Mouse (Mus musculus) MEL (cell line): ENCODE results near the gene Mnd1. TPM values are rescaled to one million over a fixed set of nuclear protein-coding genes. Genes with fewer than 3 reads are reported as not detected.

ENCODE experiments used
- DNase-seq: peaks from one replicate; pipeline ENCODE4 v3.0.0; 2011; ENCODE audit warnings: low read depth, low spot score
- H3K27ac ChIP-seq: 2 replicates; pipeline ENCODE4 v1.5.1; 2012; ENCODE audit warnings: low read depth, mild to moderate bottlenecking, control low read depth, low read length, moderate library complexity; ENCODE audit not compliant: control insufficient read depth
- H3K27me3 ChIP-seq, 2 experiments: fragments of 150-350 bp in 1 of 2; sonication (generic) in 1 of 2; 2 replicates each; pipeline ENCODE4 v1.6.1; 2012; ENCODE audit warnings: low read length in 2 of 2, mild to moderate bottlenecking in 2 of 2, improper control_type of control experiment in 1 of 2, moderate library complexity in 1 of 2; ENCODE audit not compliant: insufficient read depth in 2 of 2, control insufficient read depth in 1 of 2
- H3K36me3 ChIP-seq, 2 experiments: 2 replicates each; pipeline ENCODE4 v1.6.1; 2012 to 2014; ENCODE audit warnings: low read length in 2 of 2, improper control_type of control experiment in 1 of 2, inconsistent platforms in 1 of 2, mild to moderate bottlenecking in 1 of 2; ENCODE audit not compliant: insufficient read depth in 2 of 2, control insufficient read depth in 1 of 2
- H3K4me1 ChIP-seq, 2 experiments: fragments of 150-350 bp in 1 of 2; sonication (generic) in 1 of 2; 2 replicates each; pipeline ENCODE4 v1.6.1; 2012; ENCODE audit warnings: low read length in 2 of 2, improper control_type of control experiment in 1 of 2, mild to moderate bottlenecking in 1 of 2; ENCODE audit not compliant: insufficient read depth in 2 of 2, control insufficient read depth in 1 of 2
- H3K4me3 ChIP-seq, 2 experiments: fragments of 150-350 bp in 1 of 2; sonication (generic) in 1 of 2; 2 replicates each; pipeline ENCODE4 v1.5.1; 2012; ENCODE audit warnings: low read depth in 2 of 2, low read length in 2 of 2, mild to moderate bottlenecking in 2 of 2, moderate library complexity in 2 of 2, control low read depth in 1 of 2, improper control_type of control experiment in 1 of 2; ENCODE audit not compliant: control insufficient read depth in 1 of 2, insufficient read depth in 1 of 2
- H3K79me2 ChIP-seq: 2 replicates; pipeline ENCODE4 v1.6.1; 2012; ENCODE audit warnings: mild to moderate bottlenecking, low read length, moderate library complexity; ENCODE audit not compliant: control insufficient read depth, poor library complexity, insufficient read depth
- H3K9ac ChIP-seq: 2 replicates; pipeline ENCODE4 v1.6.1; 2012; ENCODE audit warnings: low read depth, mild to moderate bottlenecking, control low read depth, low read length, moderate library complexity; ENCODE audit not compliant: control insufficient read depth, poor library complexity, severe bottlenecking
- H3K9me3 ChIP-seq: fragments of 150-350 bp; sonication (generic); replicated peaks from 2 replicates; pipeline ENCODE4 v1.6.1; 2012; ENCODE audit warnings: mild to moderate bottlenecking, low read length, improper control_type of control experiment, moderate library complexity; ENCODE audit not compliant: insufficient read depth
- BHLHE40 ChIP-seq: IDR thresholded peaks from 2 replicates; pipeline ENCODE4 v1.6.1; 2012; ENCODE audit warnings: low read depth, mild to moderate bottlenecking, inconsistent platforms, low read length, improper control_type of control experiment, borderline replicate concordance
- CHD2 ChIP-seq: IDR thresholded peaks from 2 replicates; pipeline ENCODE4 v1.6.1; 2011; ENCODE audit warnings: low read length, improper control_type of control experiment
- CTCF ChIP-seq, 3 experiments: IDR thresholded peaks in 2 of 3; conservative IDR thresholded peaks in 1 of 3; 2 replicates each; pipeline ENCODE4 v1.5.1; 2011 to 2012; ENCODE audit warnings: low read length in 3 of 3, low read depth in 2 of 3, mild to moderate bottlenecking in 2 of 3, improper control_type of control experiment in 1 of 3, inconsistent platforms in 1 of 3, mixed read lengths in 1 of 3, moderate library complexity in 1 of 3; ENCODE audit not compliant: control insufficient read depth in 1 of 3, insufficient read depth in 1 of 3, poor library complexity in 1 of 3, severe bottlenecking in 1 of 3
- ELF1 ChIP-seq: IDR thresholded peaks from 2 replicates; pipeline ENCODE4 v1.6.1; 2014; ENCODE audit warnings: low read depth, mild to moderate bottlenecking, inconsistent platforms, low read length, improper control_type of control experiment, moderate library complexity
- EP300 ChIP-seq, 2 experiments: IDR thresholded peaks; 2 replicates each; pipeline ENCODE4 v1.6.1; 2011; ENCODE audit warnings: improper control_type of control experiment in 2 of 2, low read length in 2 of 2, low read depth in 1 of 2, mild to moderate bottlenecking in 1 of 2
- GABPA ChIP-seq: IDR thresholded peaks from 2 replicates; pipeline ENCODE4 v1.6.1; 2012; ENCODE audit warnings: low read depth, mild to moderate bottlenecking, inconsistent platforms, low read length, improper control_type of control experiment, moderate library complexity
- GATA1 ChIP-seq: IDR thresholded peaks from 2 replicates; pipeline ENCODE4 v1.6.1; 2011; ENCODE audit warnings: low read depth, low read length, improper control_type of control experiment
- HCFC1 ChIP-seq: IDR thresholded peaks from 2 replicates; pipeline ENCODE4 v1.6.1; 2012; ENCODE audit warnings: low read depth, mild to moderate bottlenecking, inconsistent platforms, low read length, improper control_type of control experiment, moderate library complexity
- JUND ChIP-seq: IDR thresholded peaks from 2 replicates; pipeline ENCODE4 v1.6.1; 2011; ENCODE audit warnings: low read depth, mild to moderate bottlenecking, improper control_type of control experiment, low read length
- MAX ChIP-seq: IDR thresholded peaks from 2 replicates; pipeline ENCODE4 v1.6.1; 2011; ENCODE audit warnings: low read length, improper control_type of control experiment
- MAZ ChIP-seq: IDR thresholded peaks from 2 replicates; pipeline ENCODE4 v1.6.1; 2012; ENCODE audit warnings: low read depth, mild to moderate bottlenecking, inconsistent platforms, low read length, improper control_type of control experiment
- MEF2A ChIP-seq: IDR thresholded peaks from 2 replicates; pipeline ENCODE4 v1.6.1; 2014; ENCODE audit warnings: low read depth, mild to moderate bottlenecking, inconsistent platforms, low read length, improper control_type of control experiment; ENCODE audit not compliant: poor library complexity, insufficient replicate concordance, severe bottlenecking; ENCODE audit errors: extremely low read depth
- MYC ChIP-seq: IDR thresholded peaks from 2 replicates; pipeline ENCODE4 v1.6.1; 2011; ENCODE audit warnings: low read depth, mild to moderate bottlenecking, low read length, improper control_type of control experiment, moderate library complexity
- NRF1 ChIP-seq: IDR thresholded peaks from 2 replicates; pipeline ENCODE4 v1.6.1; 2014; ENCODE audit warnings: low read depth, mild to moderate bottlenecking, inconsistent platforms, low read length, improper control_type of control experiment, moderate library complexity; ENCODE audit not compliant: poor library complexity, insufficient read depth, severe bottlenecking
- POLR2A ChIP-seq, 2 experiments: IDR thresholded peaks; 2 replicates each; pipeline ENCODE4 v1.6.1; 2011 to 2012; ENCODE audit warnings: low read length in 2 of 2, mild to moderate bottlenecking in 2 of 2, control low read depth in 1 of 2, improper control_type of control experiment in 1 of 2, low read depth in 1 of 2, moderate library complexity in 1 of 2; ENCODE audit not compliant: control insufficient read depth in 1 of 2, insufficient read depth in 1 of 2, poor library complexity in 1 of 2
- POLR2AphosphoS2 ChIP-seq: IDR thresholded peaks from 2 replicates; pipeline ENCODE4 v1.6.1; 2011; ENCODE audit warnings: low read length, improper control_type of control experiment
- POLR2AphosphoS5 ChIP-seq: IDR thresholded peaks from 2 replicates; pipeline ENCODE4 v1.6.1; 2012; ENCODE audit warnings: low read depth, borderline replicate concordance, mild to moderate bottlenecking, inconsistent platforms, low read length, moderate library complexity, mixed read lengths
- SIN3A ChIP-seq: IDR thresholded peaks from 2 replicates; pipeline ENCODE4 v1.6.1; 2012; ENCODE audit warnings: low read length, improper control_type of control experiment, inconsistent platforms
- SMC3 ChIP-seq: IDR thresholded peaks from 2 replicates; pipeline ENCODE4 v1.6.1; 2011; ENCODE audit warnings: low read depth, low read length, improper control_type of control experiment
- TAL1 ChIP-seq: IDR thresholded peaks from 2 replicates; pipeline ENCODE4 v1.6.1; 2012; ENCODE audit warnings: mild to moderate bottlenecking, inconsistent platforms, low read length, moderate library complexity, mixed read lengths
- TBP ChIP-seq: IDR thresholded peaks from 2 replicates; pipeline ENCODE4 v1.8.0; 2011; ENCODE audit warnings: low read depth, low read length, improper control_type of control experiment
- UBTF ChIP-seq: IDR thresholded peaks from 2 replicates; pipeline ENCODE4 v1.6.1; 2012; ENCODE audit warnings: low read depth, mild to moderate bottlenecking, inconsistent platforms, low read length, improper control_type of control experiment, moderate library complexity, borderline replicate concordance; ENCODE audit not compliant: insufficient read depth
- USF1 ChIP-seq: IDR thresholded peaks from 2 replicates; pipeline ENCODE4 v1.6.1; 2014; ENCODE audit warnings: low read depth, mild to moderate bottlenecking, inconsistent platforms, low read length, improper control_type of control experiment, moderate library complexity
- ZC3H11A ChIP-seq: IDR thresholded peaks from 2 replicates; pipeline ENCODE4 v1.6.1; 2012; ENCODE audit warnings: low read depth, mild to moderate bottlenecking, inconsistent platforms, low read length, improper control_type of control experiment
- ZMIZ1 ChIP-seq: IDR thresholded peaks from 2 replicates; pipeline ENCODE4 v1.6.1; 2012; ENCODE audit warnings: low read depth, mild to moderate bottlenecking, inconsistent platforms, low read length, improper control_type of control experiment, moderate library complexity
- ZNF384 ChIP-seq: IDR thresholded peaks from 2 replicates; pipeline ENCODE4 v1.6.1; 2012; ENCODE audit warnings: low read depth, mild to moderate bottlenecking, inconsistent platforms, low read length, improper control_type of control experiment
- polyA plus RNA-seq, 2 experiments: library from polyadenylated mRNA; stranded (reverse) in 1 of 2; unstranded in 1 of 2; fragments of >175 nt in 1 of 2; fragments of >200 nt in 1 of 2; gene quantifications; 2 replicates each; pipeline versions ENCODE4 v1.2.1 to v1.2.4; 2012; ENCODE audit warnings: low replicate concordance in 2 of 2, low read depth in 1 of 2; ENCODE audit not compliant: insufficient read length in 2 of 2, insufficient read depth in 1 of 2, missing spikeins in 1 of 2
- total RNA-seq: library from RNA; depleted of rRNA; stranded (reverse); fragments of 300-350 nt; gene quantifications from 2 replicates; pipeline ENCODE4 v1.2.3, GENCODE M21; 2012

The Mnd1 gene
- total and polyA plus RNA-seq, 3 experiments, result 11.0 to 11.2 TPM; not detected in 1

- no peak overlapping the region for H3K4me3 ChIP-seq
- no peak for DNase-seq
- no peaks in the 10 kb centered on the region for H3K9me3 ChIP-seq
- TF ChIP-seq NRF1, result no peak
- TF ChIP-seq ELF1, result no peak
- no peak for TF ChIP-seq UBTF
- no peak for TF ChIP-seq JUND
- TF ChIP-seq ZMIZ1, result no peak
- TF ChIP-seq POLR2AphosphoS5, result no peak
- no peak for TF ChIP-seq MYC
- TF ChIP-seq GABPA, result no peak
- no peak for TF ChIP-seq TBP
- no peak for TF ChIP-seq GATA1
- no peak for TF ChIP-seq SMC3
- TF ChIP-seq SIN3A, result no peak
- TF ChIP-seq BHLHE40, result no peak
- no peak for TF ChIP-seq TAL1
- TF ChIP-seq CHD2, result no peak
- no peak for TF ChIP-seq MAX
- no peak for TF ChIP-seq ZNF384
- H3K79me2 ChIP-seq, result no peaks in the 10 kb centered on the region
- H3K27ac ChIP-seq, result no peak overlapping the region
- no peak overlapping the region for H3K9ac ChIP-seq
- H3K27me3 ChIP-seq, result no peaks in the 10 kb centered on the region
- H3K36me3 ChIP-seq, result no peaks in the 10 kb centered on the region
- H3K4me1 ChIP-seq, result no peaks in the 10 kb centered on the region
Measured at GRCm38 (mm10) chr3:84081208-84081722, 74.3 kb downstream of the Mnd1 start.

- H3K27me3 ChIP-seq, result no peaks in the 10 kb centered on the region
Measured at GRCm38 (mm10) chr3:84080074-84080473, 75.5 kb downstream of the Mnd1 start.

More at GRCm38 (mm10) chr3:84080074-84080473, 75.5 kb downstream of the Mnd1 start:
- H3K4me3 ChIP-seq, result no peak overlapping the region
- H3K4me1 ChIP-seq, result no peaks in the 10 kb centered on the region
- H3K79me2 ChIP-seq, result no peaks in the 10 kb centered on the region
- no peak overlapping the region for H3K27ac ChIP-seq
- no peak for DNase-seq
- no peak overlapping the region for H3K9ac ChIP-seq
- H3K36me3 ChIP-seq, result no peaks in the 10 kb centered on the region
- no peaks in the 10 kb centered on the region for H3K9me3 ChIP-seq
- TF ChIP-seq EP300 (IDR thresholded peaks at IDR 0.05; ENCODE audit: low read depth in 1 of 2, low read length in 2 of 2) (no peak), GABPA (no peak), UBTF (no peak), POLR2AphosphoS2 (no peak), USF1 (no peak), CTCF (IDR thresholded peaks at IDR 0.05 in 2 of 3, conservative IDR thresholded peaks at IDR 0.05 in 1 of 3; ENCODE audit: control insufficient read depth in 1 of 3, insufficient read depth in 1 of 3, low read depth in 2 of 3, low read length in 3 of 3, poor library complexity in 1 of 3, severe bottlenecking in 1 of 3) (no peak), HCFC1 (no peak), ZC3H11A (no peak), ZNF384 (no peak), NRF1 (no peak), POLR2A (IDR thresholded peaks at IDR 0.05; ENCODE audit: control insufficient read depth in 1 of 2, insufficient read depth in 1 of 2, low read depth in 1 of 2, low read length in 2 of 2, poor library complexity in 1 of 2) (no peak), MEF2A (no peak), MAZ (no peak)
